Mouse (Mus musculus) hindbrain, embryonic 15.5 days (tissue): Measurements from ENCODE around the gene Ift43. TPM values are rescaled to one million over a fixed set of nuclear protein-coding genes. Genes with fewer than 3 reads are reported as not detected.

Experiments
- ATAC-seq: fragments of 200-750 bp; cut with Nextera tagmentation; 2 replicates; pipeline ENCODE4 v1.8.0; 2017; ENCODE audit warnings: low read depth, moderate number of reproducible peaks, moderate TSS enrichment; ENCODE audit not compliant: low FRiP score
- H3K27ac ChIP-seq: fragments of 300-500 bp; sonication (generic); replicated peaks from 2 replicates; pipeline ENCODE4 v1.5.1; 2015; ENCODE audit warnings: mild to moderate bottlenecking, inconsistent platforms
- H3K27me3 ChIP-seq: fragments of 300-500 bp; sonication (generic); 2 replicates; pipeline ENCODE4 v1.6.1; 2015; ENCODE audit warnings: control low read depth, inconsistent platforms
- H3K36me3 ChIP-seq: fragments of 300-500 bp; sonication (generic); 2 replicates; pipeline ENCODE4 v1.6.1; 2015; ENCODE audit warnings: control low read depth, inconsistent platforms
- H3K4me1 ChIP-seq: fragments of 300-500 bp; sonication (generic); replicated peaks from 2 replicates; pipeline ENCODE4 v1.6.1; 2015; ENCODE audit warnings: control low read depth, inconsistent platforms
- H3K4me2 ChIP-seq: fragments of 300-500 bp; sonication (generic); 2 replicates; pipeline ENCODE4 v1.6.1; 2015; ENCODE audit warnings: moderate library complexity, mild to moderate bottlenecking, inconsistent platforms
- H3K4me3 ChIP-seq: fragments of 300-500 bp; sonication (generic); 2 replicates; pipeline ENCODE4 v1.5.1; 2015; ENCODE audit warnings: mild to moderate bottlenecking, inconsistent platforms
- H3K9ac ChIP-seq: fragments of 300-500 bp; sonication (generic); 2 replicates; pipeline ENCODE4 v1.6.1; 2015; ENCODE audit warnings: inconsistent platforms
- H3K9me3 ChIP-seq: fragments of 300-500 bp; sonication (generic); 2 replicates; pipeline ENCODE4 v1.6.1; 2016; ENCODE audit warnings: control low read depth, inconsistent platforms
- WGBS: fragments of 180-500 bp; shearing (Covaris S2); methylation state at CpG from one replicate; pipeline ENCODE4 v1.1.7; 2015; 5-methylcytosine and 5-hydroxymethylcytosine counted together
- polyA plus RNA-seq: library from polyadenylated mRNA; unstranded; fragments of >200 nt; fragmentation: Nextera tagmentation; extraction: Ambion mirVana; gene quantifications from 2 replicates; pipeline ENCODE4 v1.2.1, GENCODE M21; 2015

The Ift43 gene
- polyA plus RNA-seq, 1 experiment from 2014 or later: 42.7 TPM

DNA sequence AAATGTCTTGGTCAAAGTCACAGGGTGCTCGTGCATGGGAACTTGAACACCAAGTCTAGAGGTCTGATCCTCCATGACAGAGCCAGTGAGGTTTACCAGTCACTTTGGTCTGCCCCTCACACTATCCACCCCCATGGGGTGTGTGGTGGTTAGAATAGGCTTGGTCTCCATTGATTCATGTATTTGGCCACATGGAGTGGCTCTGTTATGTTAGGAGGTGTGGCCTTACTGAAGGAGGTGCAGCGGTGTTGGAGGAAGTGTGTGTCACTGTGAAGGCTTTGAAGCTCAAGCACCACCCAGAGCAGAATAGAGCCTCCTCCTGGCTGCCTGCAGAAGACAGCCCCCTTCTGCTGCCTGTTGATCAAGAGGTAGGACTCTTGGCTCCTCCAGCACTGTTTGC is 99.5 kb downstream of the Ift43 start:
- no peaks in the 10 kb centered on the region for H3K36me3 ChIP-seq
- ATAC-seq: 0 out of 2 replicates have a peak, but pooled peaks have one; percentile 12
- no peak overlapping the region for H3K4me3 ChIP-seq
- H3K9ac ChIP-seq: no peak overlapping the region
- no peak overlapping the region for H3K27ac ChIP-seq
- peaks cover 25% of the 10 kb centered on the region for H3K4me1 ChIP-seq
- no peak overlapping the region for H3K4me2 ChIP-seq
- 52% methylated on average over 2 of the region's 2 CpGs for WGBS
- no peaks in the 10 kb centered on the region for H3K9me3 ChIP-seq
- no peaks in the 10 kb centered on the region for H3K27me3 ChIP-seq

DNA sequence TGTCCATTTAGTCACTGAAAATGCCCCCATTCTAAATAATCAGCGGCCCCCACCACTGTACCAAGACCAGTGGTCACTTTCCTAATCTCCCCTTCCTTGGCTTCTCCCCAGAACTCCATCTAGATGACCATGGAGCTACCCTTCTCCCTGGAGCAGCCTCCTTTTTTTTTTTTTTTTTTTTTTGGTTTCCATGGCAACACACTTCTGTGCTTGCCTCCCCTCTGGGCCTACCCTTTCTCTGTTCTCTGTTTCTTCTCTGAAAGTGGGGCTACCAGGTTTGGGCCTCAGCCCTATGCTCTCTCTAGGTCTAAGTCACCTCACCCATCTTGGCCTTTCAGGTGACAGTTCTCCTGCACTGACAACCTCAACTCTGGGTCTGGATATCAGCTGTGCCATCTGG is 100.1 kb downstream of the Ift43 start:
- H3K4me3 ChIP-seq: no peak overlapping the region
- no peaks in the 10 kb centered on the region for H3K36me3 ChIP-seq
- no peak overlapping the region for H3K9ac ChIP-seq
- peak; percentile 15; the same call in 1 of the 2 replicates for ATAC-seq
- WGBS: 77% methylated on average over 1 of the region's 1 CpGs
- H3K9me3 ChIP-seq: no peaks in the 10 kb centered on the region
- H3K4me1 ChIP-seq: peaks cover 22% of the 10 kb centered on the region
- no peaks in the 10 kb centered on the region for H3K27me3 ChIP-seq
- H3K27ac ChIP-seq: no peak overlapping the region
- H3K4me2 ChIP-seq: no peak overlapping the region

GRCm38 (mm10) chr12:86188161-86188560 is 105.8 kb downstream of the Ift43 start:
- WGBS: 67% methylated on average over 5 of the region's 5 CpGs
- no peak overlapping the region for H3K27ac ChIP-seq

GRCm38 (mm10) chr12:86189601-86190323 is 107.4 kb downstream of the Ift43 start:
- no peak overlapping the region for H3K4me3 ChIP-seq
- H3K27ac ChIP-seq: no peak overlapping the region
- H3K9me3 ChIP-seq: no peaks in the 10 kb centered on the region
- H3K27me3 ChIP-seq: no peaks in the 10 kb centered on the region
- no peak overlapping the region for H3K4me2 ChIP-seq
- 31% methylated on average over 19 of the region's 19 CpGs for WGBS
- ATAC-seq: no peak
- no peaks in the 10 kb centered on the region for H3K36me3 ChIP-seq
- peaks cover 26% of the 10 kb centered on the region for H3K4me1 ChIP-seq
- H3K9ac ChIP-seq: no peak overlapping the region

More at GRCm38 (mm10) chr12:86188161-86188560, 105.8 kb downstream of the Ift43 start:
- Histone ChIP-seq H3K36me3 (no peaks in the 10 kb centered on the region), H3K4me1 (peaks cover 26% of the 10 kb centered on the region), H3K9me3 (no peaks in the 10 kb centered on the region), H3K9ac (no peak overlapping the region), H3K4me2 (no peak overlapping the region), H3K27me3 (no peaks in the 10 kb centered on the region), H3K4me3 (no peak overlapping the region)
- ATAC-seq: no peak

DNA sequence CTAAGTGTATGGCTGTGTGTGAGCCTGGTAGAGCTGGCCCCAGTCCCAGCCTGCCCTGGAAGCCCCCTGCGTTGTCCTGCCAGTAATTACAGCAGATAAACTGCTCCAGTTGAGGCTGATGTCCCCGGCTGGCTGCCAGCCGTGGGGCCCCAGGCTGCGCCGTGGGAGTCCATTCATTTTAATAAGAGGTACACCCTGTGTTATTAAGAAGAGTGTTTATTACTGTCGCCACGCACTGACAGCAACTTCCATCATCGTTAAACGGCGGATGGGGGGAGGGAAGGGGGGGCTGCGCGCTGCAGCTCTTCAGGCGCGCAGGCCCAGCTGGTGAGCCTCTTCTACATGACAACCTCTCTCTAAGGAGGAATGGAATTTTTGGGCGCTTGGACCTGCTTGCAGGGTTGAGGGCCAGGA is 109.7 kb downstream of the Ift43 start:
- Histone ChIP-seq H3K9ac (no peak overlapping the region), H3K27me3 (no peaks in the 10 kb centered on the region), H3K36me3 (no peaks in the 10 kb centered on the region), H3K4me3 (no peak overlapping the region), H3K4me1 (peaks cover 26% of the 10 kb centered on the region), H3K9me3 (no peaks in the 10 kb centered on the region), H3K27ac (no peak overlapping the region), H3K4me2 (peak overlapping the region; percentile 35)
- ATAC-seq: peak; percentile 72; the same call in 1 of the 2 replicates
- 24% methylated on average over 15 of the region's 15 CpGs for WGBS

DNA sequence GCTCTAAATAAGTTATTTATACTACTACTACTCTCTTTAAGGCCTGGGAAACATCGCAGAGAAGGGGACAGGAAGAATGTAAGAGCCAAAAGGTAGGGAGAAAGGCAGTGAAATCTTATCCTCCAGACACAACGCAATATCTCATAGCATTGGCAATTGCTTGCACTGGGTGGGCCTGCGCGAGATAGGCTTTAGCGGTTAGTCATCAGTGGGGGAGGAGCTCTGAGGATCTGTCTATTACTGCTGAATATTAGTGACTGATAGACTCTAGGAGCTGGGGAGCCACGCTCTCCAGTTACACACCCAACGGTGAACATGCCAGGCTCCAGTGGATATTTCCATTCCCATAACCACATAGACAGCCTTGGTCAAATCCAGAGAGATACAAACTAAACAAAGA is 114.6 kb downstream of the Ift43 start:
- 96% methylated on average over 7 of the region's 7 CpGs for WGBS

GRCm38 (mm10) chr12:86203443-86204057 is 121.2 kb downstream of the Ift43 start:
- no peaks in the 10 kb centered on the region for H3K9me3 ChIP-seq
- no peak overlapping the region for H3K4me2 ChIP-seq
- H3K36me3 ChIP-seq: no peaks in the 10 kb centered on the region
- WGBS: 44% methylated on average over 8 of the region's 8 CpGs
- H3K4me3 ChIP-seq: no peak overlapping the region
- no peak overlapping the region for H3K27ac ChIP-seq
- H3K9ac ChIP-seq: no peak overlapping the region
- no peaks in the 10 kb centered on the region for H3K4me1 ChIP-seq
- ATAC-seq: no peak
- H3K27me3 ChIP-seq: no peaks in the 10 kb centered on the region

More for the DNA sequence above, 114.6 kb downstream of the Ift43 start:
- H3K4me3 ChIP-seq: no peak overlapping the region
- no peak for ATAC-seq
- peaks cover 9% of the 10 kb centered on the region for H3K4me1 ChIP-seq
- H3K27ac ChIP-seq: no peak overlapping the region
- H3K4me2 ChIP-seq: no peak overlapping the region
- H3K36me3 ChIP-seq: no peaks in the 10 kb centered on the region
- no peaks in the 10 kb centered on the region for H3K27me3 ChIP-seq
- no peaks in the 10 kb centered on the region for H3K9me3 ChIP-seq
- H3K9ac ChIP-seq: no peak overlapping the region

GRCm38 (mm10) chr12:86211099-86211520 is 128.8 kb downstream of the Ift43 start:
- WGBS: 0% methylated on average over 19 of the region's 19 CpGs
- no peak overlapping the region for H3K9ac ChIP-seq
- no peak overlapping the region for H3K27ac ChIP-seq
- H3K4me2 ChIP-seq: peak overlapping the region; percentile 51
- H3K27me3 ChIP-seq: peaks cover 30% of the 10 kb centered on the region
- H3K4me3 ChIP-seq: peak overlapping the region; percentile 22
- peak; percentile 67 for ATAC-seq
- peaks cover 26% of the 10 kb centered on the region for H3K4me1 ChIP-seq
- H3K36me3 ChIP-seq: no peaks in the 10 kb centered on the region
- no peaks in the 10 kb centered on the region for H3K9me3 ChIP-seq

Other genes starting within 250 kb of the Ift43 start
- gene Tgfb3, start 3.5 kb upstream of the Ift43 start, polyA plus RNA-seq: 5.1 and 5.4 TPM in 2 replicates
- 26.5 and 29.4 TPM in 2 replicates for gene Gpatch2l, start 159.3 kb downstream of the Ift43 start, polyA plus RNA-seq